Mouse (Mus musculus) kidney, adult 9 months (tissue): ENCODE data around the gene Iscu.

Experiments
- DNase-seq: peaks from one replicate; pipeline ENCODE4 v3.0.0; 2022

Gene Iscu

GRCm38 (mm10) chr5:113772450-113772895 is at the start of gene Iscu, which contains the start of gene Sart3:
Gene Iscu, plus strand, starts transcription at chr5:113772748.
Gene Sart3, minus strand, starts transcription at chr5:113772510.
- peak; percentile 93 for DNase-seq

GRCm38 (mm10) chr5:113723567-113724237 is 48.8 kb upstream of the Iscu start:
- no peak for DNase-seq

GRCm38 (mm10) chr5:113724446-113724845 is 48.1 kb upstream of the Iscu start, which contains the start of gene 1700069L16Rik:
Gene 1700069L16Rik, minus strand, starts transcription at chr5:113724772.
- peak; percentile 76 for DNase-seq

GRCm38 (mm10) chr5:113725417-113725816 is 47.1 kb upstream of the Iscu start:
- no peak for DNase-seq

- DNase-seq: no peak
Observed at GRCm38 (mm10) chr5:113726618-113727017, 45.9 kb upstream of the Iscu start.

GRCm38 (mm10) chr5:113727238-113727637 is 45.3 kb upstream of the Iscu start:
- no peak for DNase-seq

- DNase-seq: no peak
Observed at GRCm38 (mm10) chr5:113728011-113728410, 44.5 kb upstream of the Iscu start.

GRCm38 (mm10) chr5:113728691-113729090 is 43.9 kb upstream of the Iscu start:
- DNase-seq: no peak

GRCm38 (mm10) chr5:113730641-113731121 is 41.9 kb upstream of the Iscu start:
- no peak for DNase-seq

- no peak for DNase-seq
Observed at GRCm38 (mm10) chr5:113731174-113731573, 41.4 kb upstream of the Iscu start.

GRCm38 (mm10) chr5:113732182-113732581 is 40.4 kb upstream of the Iscu start:
- DNase-seq: peak; percentile 28

- peak; percentile 17 for DNase-seq
Observed at GRCm38 (mm10) chr5:113734376-113734775, 38.2 kb upstream of the Iscu start.

- DNase-seq: no peak
Observed at GRCm38 (mm10) chr5:113735023-113735344, 37.6 kb upstream of the Iscu start.

GRCm38 (mm10) chr5:113735345-113736112 is 37.0 kb upstream of the Iscu start, which contains the start of gene Ficd:
Gene Ficd, plus strand, starts transcription at chr5:113735803.
- peak; percentile 92 for DNase-seq

- no peak for DNase-seq
Observed at GRCm38 (mm10) chr5:113736113-113736502, 36.4 kb upstream of the Iscu start.

GRCm38 (mm10) chr5:113736522-113737164 is 35.9 kb upstream of the Iscu start:
- DNase-seq: peak; percentile 21

GRCm38 (mm10) chr5:113737607-113738237 is 34.8 kb upstream of the Iscu start:
- no peak for DNase-seq

GRCm38 (mm10) chr5:113747629-113748028 is 24.9 kb upstream of the Iscu start:
- DNase-seq: no peak

GRCm38 (mm10) chr5:113748556-113749331 is 23.8 kb upstream of the Iscu start:
- DNase-seq: no peak

GRCm38 (mm10) chr5:113751521-113752157 is 20.9 kb upstream of the Iscu start:
- DNase-seq: no peak

GRCm38 (mm10) chr5:113755347-113756030 is 17.1 kb upstream of the Iscu start:
- DNase-seq: no peak
